Mouse (Mus musculus) heart, embryonic 12.5 days (tissue): ENCODE data around the gene Chrna1. TPM values are rescaled to one million over a fixed set of nuclear protein-coding genes. Genes with fewer than 3 reads are reported as not detected.

Experiments used
- ATAC-seq: fragments of 200-750 bp; cut with Nextera tagmentation; 2 replicates; pipeline ENCODE4 v1.8.0; 2017; ENCODE audit warnings: moderate TSS enrichment, moderate library complexity; ENCODE audit not compliant: insufficient number of reproducible peaks, low FRiP score
- H3K27ac ChIP-seq: fragments of 300-500 bp; sonication (generic); 2 replicates; pipeline ENCODE4 v1.5.1; 2016; ENCODE audit warnings: mild to moderate bottlenecking, moderate library complexity; ENCODE audit not compliant: poor library complexity, severe bottlenecking
- H3K27me3 ChIP-seq: fragments of 300-500 bp; sonication (generic); replicated peaks from 2 replicates; pipeline ENCODE4 v1.6.1; 2016; ENCODE audit warnings: mild to moderate bottlenecking, moderate library complexity
- H3K36me3 ChIP-seq: fragments of 300-500 bp; sonication (generic); 2 replicates; pipeline ENCODE4 v1.6.1; 2016; ENCODE audit warnings: mild to moderate bottlenecking, moderate library complexity
- H3K4me1 ChIP-seq: fragments of 300-500 bp; sonication (generic); replicated peaks from 2 replicates; pipeline ENCODE4 v1.6.1; 2016; ENCODE audit warnings: mild to moderate bottlenecking
- H3K4me2 ChIP-seq: fragments of 300-500 bp; sonication (generic); 2 replicates; pipeline ENCODE4 v1.6.1; 2016; ENCODE audit warnings: mild to moderate bottlenecking, moderate library complexity
- H3K4me3 ChIP-seq: fragments of 300-500 bp; sonication (generic); 2 replicates; pipeline ENCODE4 v1.5.1; 2016; ENCODE audit warnings: mild to moderate bottlenecking
- H3K9ac ChIP-seq: fragments of 300-500 bp; sonication (generic); 2 replicates; pipeline ENCODE4 v1.6.1; 2016; ENCODE audit warnings: mild to moderate bottlenecking, moderate library complexity
- H3K9me3 ChIP-seq: fragments of 300-500 bp; sonication (generic); replicated peaks from 2 replicates; pipeline ENCODE4 v1.6.1; 2016; ENCODE audit warnings: mild to moderate bottlenecking, moderate library complexity
- WGBS: fragments of 180-500 bp; shearing (Covaris S2); methylation state at CpG from one replicate; pipeline ENCODE4 v1.1.7; 2016; 5-methylcytosine and 5-hydroxymethylcytosine counted together
- polyA plus RNA-seq: library from polyadenylated mRNA; unstranded; fragments of >200 nt; fragmentation: Nextera tagmentation; extraction: Ambion mirVana; gene quantifications from 2 replicates; pipeline ENCODE4 v1.2.1, GENCODE M21; 2016

Gene Chrna1
- polyA plus RNA-seq, 1 experiment from 2014 or later: 0.14 TPM

DNA sequence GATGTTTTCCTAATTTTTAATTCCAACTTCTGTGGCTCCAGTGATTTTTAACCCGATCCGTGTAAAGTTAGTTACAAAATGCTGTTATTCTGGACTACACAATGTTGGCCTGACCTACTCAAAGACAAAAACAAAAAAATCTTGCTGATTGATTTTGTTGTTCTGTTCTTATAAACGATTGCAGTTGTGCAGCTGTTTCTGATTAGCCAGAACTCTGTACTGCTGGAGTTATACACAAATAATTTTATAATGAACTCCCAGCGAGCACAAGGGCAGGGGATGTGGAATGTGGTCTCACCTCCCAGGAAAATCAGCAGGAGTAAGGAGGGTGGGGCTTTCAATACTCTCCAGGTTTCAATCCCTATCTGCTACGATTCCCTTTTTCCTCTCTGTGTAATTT, 61.2 kb downstream of the Chrna1 start:
- WGBS: 81% methylated on average over 5 of the region's 5 CpGs
- Histone ChIP-seq H3K4me1 (peaks cover 22% of the 10 kb centered on the region), H3K9me3 (no peaks in the 10 kb centered on the region), H3K36me3 (0 out of 2 replicates have a peak, but pooled peaks cover 4% of the 10 kb centered on the region), H3K4me3 (no peak overlapping the region), H3K27me3 (no peaks in the 10 kb centered on the region), H3K9ac (no peak overlapping the region), H3K4me2 (no peak overlapping the region), H3K27ac (no peak overlapping the region)
- no peak for ATAC-seq

DNA sequence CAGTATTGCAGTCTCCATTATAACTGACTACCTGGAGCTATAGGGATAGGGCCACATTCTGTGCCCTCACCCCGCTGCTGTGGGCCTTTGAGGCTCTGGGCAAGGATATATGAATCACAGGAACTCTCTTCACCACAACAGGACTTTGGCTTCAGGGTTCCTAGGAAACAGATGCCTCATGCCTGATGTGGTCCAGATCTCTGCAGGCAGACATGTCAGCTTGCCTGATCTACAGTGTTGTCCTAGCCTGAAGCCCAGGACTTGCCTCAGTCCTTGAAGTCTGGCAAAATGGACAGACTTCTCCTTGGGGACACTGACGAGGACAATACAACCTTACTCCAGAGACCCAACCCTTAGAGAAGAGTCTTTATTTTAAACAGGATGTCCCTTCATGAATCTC, 61.8 kb downstream of the Chrna1 start:
- no peak overlapping the region for H3K9ac ChIP-seq
- 82% methylated on average over 2 of the region's 2 CpGs for WGBS
- H3K4me3 ChIP-seq: no peak overlapping the region
- no peaks in the 10 kb centered on the region for H3K9me3 ChIP-seq
- no peak for ATAC-seq
- no peaks in the 10 kb centered on the region for H3K27me3 ChIP-seq
- peaks cover 17% of the 10 kb centered on the region for H3K4me1 ChIP-seq
- no peak overlapping the region for H3K4me2 ChIP-seq
- H3K27ac ChIP-seq: no peak overlapping the region
- 0 out of 2 replicates have a peak, but pooled peaks cover 4% of the 10 kb centered on the region for H3K36me3 ChIP-seq

DNA sequence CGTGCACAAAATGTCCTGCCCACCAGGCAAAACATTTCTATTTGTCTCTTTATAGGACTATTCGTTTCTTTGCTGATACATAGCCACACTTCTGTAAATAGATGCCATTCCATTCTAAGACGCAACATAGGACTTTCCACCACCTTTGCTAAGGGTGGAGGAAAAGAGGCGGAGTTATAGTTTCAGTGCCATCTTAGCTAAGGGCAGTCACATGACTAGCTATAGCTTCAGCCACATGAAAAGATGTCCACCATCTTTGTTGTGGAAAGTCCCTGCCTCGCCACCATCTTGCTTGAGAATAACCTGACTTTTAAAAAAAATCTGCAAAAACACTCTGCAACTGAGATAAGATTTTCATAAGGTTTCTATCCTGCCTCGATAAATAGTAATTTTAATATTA, 66.0 kb downstream of the Chrna1 start:
- no peak overlapping the region for H3K27ac ChIP-seq
- no peak overlapping the region for H3K4me3 ChIP-seq
- ATAC-seq: no peak
- no peak overlapping the region for H3K9ac ChIP-seq
- H3K36me3 ChIP-seq: 0 out of 2 replicates have a peak, but pooled peaks cover 4% of the 10 kb centered on the region
- no peak overlapping the region for H3K4me2 ChIP-seq
- no peaks in the 10 kb centered on the region for H3K9me3 ChIP-seq
- WGBS: 83% methylated on average over 6 of the region's 6 CpGs
- H3K27me3 ChIP-seq: no peaks in the 10 kb centered on the region
- H3K4me1 ChIP-seq: peaks cover 12% of the 10 kb centered on the region

Other genes with a start within 250 kb of the Chrna1 start
- 4.9 and 5.8 TPM in 2 replicates for gene Gpr155, start 193.8 kb downstream of the Chrna1 start, polyA plus RNA-seq
- 7.3 and 8.2 TPM in 2 replicates for gene Wipf1, start 50.6 kb downstream of the Chrna1 start, polyA plus RNA-seq
- gene Chn1, start 195.0 kb upstream of the Chrna1 start, polyA plus RNA-seq: 14.4 and 21.0 TPM in 2 replicates